Mouse (Mus musculus): ENCODE data around the gene Cel. TPM values are rescaled to one million over a fixed set of nuclear protein-coding genes. Genes with fewer than 3 reads are reported as not detected.

Gene Cel
- polyA plus RNA-seq, 1 experiment from 2014 or later, result not detected

- no peaks in the 10 kb centered on the region for H3K36me3 ChIP-seq (ENCODE audit: control insufficient read depth, insufficient read depth, low read length)
- no peak within 1 kb of the TSS for H3K27ac ChIP-seq (ENCODE audit: low read depth, low read length)
- H3K9ac ChIP-seq (ENCODE audit: low read depth, low read length), result no peak within 1 kb of the TSS
- no peak within 1 kb of the TSS for H3K4me2 ChIP-seq (replicated peaks; ENCODE audit: low read depth, low read length)
- 70% methylated on average over 3 of the region's 3 CpGs for WGBS
- no peak for ATAC-seq (ENCODE audit: low FRiP score, low TSS enrichment)
- H3K9me3 ChIP-seq (ENCODE audit: control insufficient read depth, low read length), result no peaks in the 10 kb centered on the region
- H3K4me1 ChIP-seq (ENCODE audit: control insufficient read depth, insufficient read depth, low read length), result no peaks in the 10 kb centered on the region
- no peak within 1 kb of the TSS for H3K4me3 ChIP-seq (ENCODE audit: low read length)
- no peaks in the 10 kb centered on the region for H3K27me3 ChIP-seq (ENCODE audit: control insufficient read depth, insufficient read depth, low read length)
Observed at GRCm38 (mm10) chr2:28505795-28506194, 57.4 kb downstream of the Cel start, which contains the start of gene Gm10134. TSS of gene Gm10134 (plus strand) at chr2:28506095.

Small RNAs within 50 kb of the gene (microRNA-seq; reads per million reads assigned to microRNA genes)
- not detected for gene Gm22824

Other genes starting within 250 kb of the Cel start
- gene Ppp1r26, start 116.6 kb downstream of the Cel start, polyA plus RNA-seq (2014; fragmentation: Nextera tagmentation; extraction: Ambion mirVana), result 3.0 and 6.2 TPM in 2 replicates
- gene 1700007K13Rik, start 97.1 kb downstream of the Cel start, polyA plus RNA-seq (2014; fragmentation: Nextera tagmentation; extraction: Ambion mirVana), result 0.37 and 0.53 TPM in 2 replicates
- 51.9 and 73.0 TPM in 2 replicates for gene Mrps2, start 95.3 kb downstream of the Cel start, polyA plus RNA-seq (2014; fragmentation: Nextera tagmentation; extraction: Ambion mirVana)
- 2.7 and 3.5 TPM in 2 replicates for gene Gbgt1, start 66.5 kb downstream of the Cel start, polyA plus RNA-seq (2014; fragmentation: Nextera tagmentation; extraction: Ambion mirVana)
- gene Gm10134, start 57.3 kb downstream of the Cel start, polyA plus RNA-seq (2014; fragmentation: Nextera tagmentation; extraction: Ambion mirVana), result 2.7 and 9.9 TPM in 2 replicates
- gene Ralgds, start 50.3 kb downstream of the Cel start, polyA plus RNA-seq (2014; fragmentation: Nextera tagmentation; extraction: Ambion mirVana), result 23.7 and 26.6 TPM in 2 replicates
- gene Gtf3c5, start 20.3 kb upstream of the Cel start, polyA plus RNA-seq (2014; fragmentation: Nextera tagmentation; extraction: Ambion mirVana), result 31.1 and 35.8 TPM in 2 replicates
- 0.45 and 0.49 TPM in 2 replicates for gene Gfi1b, start 58.6 kb upstream of the Cel start, polyA plus RNA-seq (2014; fragmentation: Nextera tagmentation; extraction: Ambion mirVana)
- 14.8 and 22.2 TPM in 2 replicates for gene Tsc1, start 77.8 kb upstream of the Cel start, polyA plus RNA-seq (2014; fragmentation: Nextera tagmentation; extraction: Ambion mirVana)
- 4.0 and 4.9 TPM in 2 replicates for gene Spaca9, start 136.3 kb upstream of the Cel start, polyA plus RNA-seq (2014; fragmentation: Nextera tagmentation; extraction: Ambion mirVana)
- gene Ak8, start 136.8 kb upstream of the Cel start, polyA plus RNA-seq (2014; fragmentation: Nextera tagmentation; extraction: Ambion mirVana), result 0.84 and 0.97 TPM in 2 replicates